Mouse (Mus musculus) forebrain, embryonic 14.5 days (tissue): ENCODE measurements at regions not wholly inside any gene's neighbourhood (a gene's known extent, or its start where the extent isn't known, plus 50 kb on each side); places are given as distances from the start of the nearest gene placed in this dataset.
"Not testable (repeated sequence)": the region's sequence is repeated elsewhere in the genome, so short reads cannot be mapped to it uniquely, and the experiment has no call there.

ENCODE experiments used
- ATAC-seq: fragments of 200-750 bp; cut with Nextera tagmentation; 2 replicates; pipeline ENCODE4 v1.8.0; 2017; ENCODE audit warnings: mild to moderate bottlenecking, moderate library complexity
- DNase-seq: peaks from one replicate; pipeline ENCODE4 v3.0.0-alpha.2; 2015; ENCODE audit warnings: low spot score
- H3K27ac ChIP-seq: fragments of 300-500 bp; sonication (generic); 2 replicates; pipeline ENCODE4 v1.5.1; 2014; ENCODE audit warnings: low read depth, mild to moderate bottlenecking, control low read depth, low read length, moderate library complexity
- H3K27me3 ChIP-seq: fragments of 300-500 bp; sonication (generic); replicated peaks from 2 replicates; pipeline ENCODE4 v1.6.1; 2014; ENCODE audit warnings: low read length, control low read depth, mixed read lengths; ENCODE audit not compliant: control insufficient read depth, insufficient read depth
- H3K36me3 ChIP-seq: fragments of 300-500 bp; sonication (generic); 2 replicates; pipeline ENCODE4 v1.6.1; 2014; ENCODE audit warnings: low read length, control low read depth; ENCODE audit not compliant: control insufficient read depth, insufficient read depth
- H3K4me1 ChIP-seq: fragments of 300-500 bp; sonication (generic); 2 replicates; pipeline ENCODE4 v1.6.1; 2014; ENCODE audit warnings: antibody characterized with exemption, low read length, control low read depth; ENCODE audit not compliant: control insufficient read depth, insufficient read depth
- H3K4me2 ChIP-seq: fragments of 300-500 bp; sonication (generic); 2 replicates; pipeline ENCODE4 v1.6.1; 2014; ENCODE audit warnings: mild to moderate bottlenecking, control low read depth, low read length
- H3K4me3 ChIP-seq: fragments of 300-500 bp; sonication (generic); 2 replicates; pipeline ENCODE4 v1.5.1; 2014; ENCODE audit warnings: low read depth, low read length, control low read depth
- H3K9ac ChIP-seq: fragments of 300-500 bp; sonication (generic); 2 replicates; pipeline ENCODE4 v1.6.1; 2014; ENCODE audit warnings: mild to moderate bottlenecking, low read length, control low read depth, moderate library complexity
- H3K9me3 ChIP-seq: fragments of 300-500 bp; sonication (generic); replicated peaks from 2 replicates; pipeline ENCODE4 v1.6.1; 2016; ENCODE audit warnings: low read length, control low read depth, mixed read lengths; ENCODE audit not compliant: control insufficient read depth
- WGBS: fragments of 180-500 bp; shearing (Covaris S2); extraction: QIAGEN DNeasy Blood & Tissue Kit; methylation state at CpG from one replicate; pipeline ENCODE4 v1.1.7; 2014; 5-methylcytosine and 5-hydroxymethylcytosine counted together

GRCm38 (mm10) chr9:115438234-115438633, 128.0 kb upstream of the Stt3b start:
- H3K9me3 ChIP-seq, H3K36me3 ChIP-seq, DNase-seq, H3K4me2 ChIP-seq, H3K27ac ChIP-seq, H3K27me3 ChIP-seq, H3K9ac ChIP-seq, H3K4me3 ChIP-seq, H3K4me1 ChIP-seq, ATAC-seq: not testable (repeated sequence)
- WGBS: 97% methylated on average over 22 of the region's 22 CpGs

GRCm38 (mm10) chr9:115446681-115447080, 136.5 kb upstream of the Stt3b start:
- no peak overlapping the region for H3K4me3 ChIP-seq
- ATAC-seq (no peak), DNase-seq (no peak)
- H3K36me3 ChIP-seq: no peaks in the 10 kb centered on the region
- no peaks in the 10 kb centered on the region for H3K27me3 ChIP-seq
- no peaks in the 10 kb centered on the region for H3K4me1 ChIP-seq
- no peaks in the 10 kb centered on the region for H3K9me3 ChIP-seq
- no peak overlapping the region for H3K27ac ChIP-seq
- WGBS: 86% methylated on average over 11 of the region's 11 CpGs
- H3K9ac ChIP-seq: no peak overlapping the region
- H3K4me2 ChIP-seq: no peak overlapping the region

- 81% methylated on average over 5 of the region's 5 CpGs for WGBS
- no peaks in the 10 kb centered on the region for H3K9me3 ChIP-seq
- H3K36me3 ChIP-seq: no peaks in the 10 kb centered on the region
- no peaks in the 10 kb centered on the region for H3K4me1 ChIP-seq
- ATAC-seq (no peak), DNase-seq (no peak)
- H3K9ac ChIP-seq: no peak overlapping the region
- no peak overlapping the region for H3K27ac ChIP-seq
- H3K4me3 ChIP-seq: no peak overlapping the region
- no peak overlapping the region for H3K4me2 ChIP-seq
- no peaks in the 10 kb centered on the region for H3K27me3 ChIP-seq
Measured at GRCm38 (mm10) chr9:115450741-115451320, 140.6 kb upstream of the Stt3b start.

- no peaks in the 10 kb centered on the region for H3K9me3 ChIP-seq
- H3K9ac ChIP-seq: no peak overlapping the region
- no peak for ATAC-seq
- H3K27ac ChIP-seq: no peak overlapping the region
- no peak for DNase-seq
- no peaks in the 10 kb centered on the region for H3K27me3 ChIP-seq
- no peaks in the 10 kb centered on the region for H3K4me1 ChIP-seq
- H3K4me3 ChIP-seq: no peak overlapping the region
- 91% methylated on average over 7 of the region's 7 CpGs for WGBS
- no peak overlapping the region for H3K4me2 ChIP-seq
- H3K36me3 ChIP-seq: no peaks in the 10 kb centered on the region
Measured at GRCm38 (mm10) chr9:115454771-115455170, 144.6 kb upstream of the Stt3b start.

- DNase-seq: no peak
- Histone ChIP-seq H3K36me3 (no peaks in the 10 kb centered on the region), H3K4me2 (no peak overlapping the region), H3K9ac (no peak overlapping the region), H3K27ac (no peak overlapping the region), H3K4me3 (no peak overlapping the region), H3K9me3 (no peaks in the 10 kb centered on the region), H3K4me1 (no peaks in the 10 kb centered on the region), H3K27me3 (no peaks in the 10 kb centered on the region)
- 38% methylated on average over 3 of the region's 3 CpGs for WGBS
- ATAC-seq: no peak
Measured at GRCm38 (mm10) chr9:115456121-115456520, 145.9 kb upstream of the Stt3b start.

- no peak overlapping the region for H3K9ac ChIP-seq
- H3K27ac ChIP-seq: no peak overlapping the region
- DNase-seq (no peak), ATAC-seq (no peak)
- no peaks in the 10 kb centered on the region for H3K4me1 ChIP-seq
- no peaks in the 10 kb centered on the region for H3K9me3 ChIP-seq
- H3K27me3 ChIP-seq: no peaks in the 10 kb centered on the region
- H3K4me2 ChIP-seq: no peak overlapping the region
- H3K36me3 ChIP-seq: no peaks in the 10 kb centered on the region
- WGBS: 14% methylated on average over 6 of the region's 6 CpGs
- no peak overlapping the region for H3K4me3 ChIP-seq
Measured at GRCm38 (mm10) chr9:115456638-115457037, 146.4 kb upstream of the Stt3b start.

- Histone ChIP-seq H3K4me2 (no peak overlapping the region), H3K27me3 (no peaks in the 10 kb centered on the region), H3K36me3 (no peaks in the 10 kb centered on the region), H3K4me3 (no peak overlapping the region), H3K9me3 (no peaks in the 10 kb centered on the region), H3K9ac (no peak overlapping the region), H3K27ac (no peak overlapping the region), H3K4me1 (no peaks in the 10 kb centered on the region)
- no peak for ATAC-seq
- WGBS: 83% methylated on average over 21 of the region's 21 CpGs
- no peak for DNase-seq
Measured at GRCm38 (mm10) chr9:115457889-115458710, 147.9 kb upstream of the Stt3b start.

- H3K4me3 ChIP-seq, DNase-seq, H3K27ac ChIP-seq, H3K9ac ChIP-seq, H3K36me3 ChIP-seq, H3K27me3 ChIP-seq, H3K4me2 ChIP-seq, H3K9me3 ChIP-seq, H3K4me1 ChIP-seq, ATAC-seq: not testable (repeated sequence)
- WGBS: 91% methylated on average over 6 of the region's 6 CpGs
Measured at GRCm38 (mm10) chr9:115459075-115459474, 148.9 kb upstream of the Stt3b start.

GRCm38 (mm10) chr9:115465326-115465725, 155.1 kb upstream of the Stt3b start:
- H3K9ac ChIP-seq: no peak overlapping the region
- ATAC-seq: no peak
- H3K4me3 ChIP-seq: no peak overlapping the region
- no peaks in the 10 kb centered on the region for H3K4me1 ChIP-seq
- no peaks in the 10 kb centered on the region for H3K9me3 ChIP-seq
- H3K4me2 ChIP-seq: no peak overlapping the region
- no peaks in the 10 kb centered on the region for H3K27me3 ChIP-seq
- no peaks in the 10 kb centered on the region for H3K36me3 ChIP-seq
- WGBS: 95% methylated on average over 10 of the region's 10 CpGs
- no peak overlapping the region for H3K27ac ChIP-seq
- no peak for DNase-seq
